Mouse (Mus musculus): Measurements from ENCODE around the gene Nav2. TPM values are rescaled to one million over a fixed set of nuclear protein-coding genes. Genes with fewer than 3 reads are reported as not detected.

The Nav2 gene
- total RNA-seq, 1 experiment from 2014 or later, result 2.0 TPM

DNA sequence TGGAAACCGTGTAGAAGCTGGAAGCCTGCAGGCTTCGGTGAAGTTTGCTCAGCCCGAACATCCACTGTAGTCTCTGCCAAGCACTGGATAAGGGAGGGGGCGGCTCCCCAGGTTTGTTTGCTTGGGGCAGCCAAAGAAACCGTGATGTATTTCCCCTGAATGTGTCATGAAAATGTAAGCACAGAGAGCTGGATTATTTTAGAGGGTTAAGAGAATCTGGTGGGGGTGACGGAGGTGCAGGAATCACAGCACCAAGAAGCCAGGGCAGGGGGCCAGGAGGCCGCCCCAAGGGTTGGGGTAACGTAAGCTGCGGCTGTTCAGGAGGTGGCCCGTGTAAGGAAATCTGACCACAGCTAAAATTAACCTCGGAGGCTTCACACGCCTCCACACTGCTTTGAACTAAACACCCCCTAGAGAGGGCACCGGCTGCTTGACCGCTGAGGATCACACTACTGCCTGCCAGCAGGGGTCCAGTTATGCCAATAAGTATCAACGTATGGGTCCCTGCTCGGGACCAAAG is 434.6 kb downstream of the Nav2 start:
- no peak for ATAC-seq (replicated peaks; ENCODE audit: insufficient number of reproducible peaks, low FRiP score, low TSS enrichment, poor library complexity, severe bottlenecking)

GRCm38 (mm10) chr7:49343752-49344484 is 435.4 kb downstream of the Nav2 start:
- ATAC-seq (replicated peaks; ENCODE audit: insufficient number of reproducible peaks, low FRiP score, low TSS enrichment, poor library complexity, severe bottlenecking), result no peak

GRCm38 (mm10) chr7:49347338-49348272 is 439.1 kb downstream of the Nav2 start:
- no peak for ATAC-seq (replicated peaks; ENCODE audit: insufficient number of reproducible peaks, low FRiP score, low TSS enrichment, poor library complexity, severe bottlenecking)

- ATAC-seq (replicated peaks; ENCODE audit: insufficient number of reproducible peaks, low FRiP score, low TSS enrichment, poor library complexity, severe bottlenecking), result no peak
These were observed 440.1 kb downstream of the Nav2 start for GRCm38 (mm10) chr7:49348636-49349035.

DNA sequence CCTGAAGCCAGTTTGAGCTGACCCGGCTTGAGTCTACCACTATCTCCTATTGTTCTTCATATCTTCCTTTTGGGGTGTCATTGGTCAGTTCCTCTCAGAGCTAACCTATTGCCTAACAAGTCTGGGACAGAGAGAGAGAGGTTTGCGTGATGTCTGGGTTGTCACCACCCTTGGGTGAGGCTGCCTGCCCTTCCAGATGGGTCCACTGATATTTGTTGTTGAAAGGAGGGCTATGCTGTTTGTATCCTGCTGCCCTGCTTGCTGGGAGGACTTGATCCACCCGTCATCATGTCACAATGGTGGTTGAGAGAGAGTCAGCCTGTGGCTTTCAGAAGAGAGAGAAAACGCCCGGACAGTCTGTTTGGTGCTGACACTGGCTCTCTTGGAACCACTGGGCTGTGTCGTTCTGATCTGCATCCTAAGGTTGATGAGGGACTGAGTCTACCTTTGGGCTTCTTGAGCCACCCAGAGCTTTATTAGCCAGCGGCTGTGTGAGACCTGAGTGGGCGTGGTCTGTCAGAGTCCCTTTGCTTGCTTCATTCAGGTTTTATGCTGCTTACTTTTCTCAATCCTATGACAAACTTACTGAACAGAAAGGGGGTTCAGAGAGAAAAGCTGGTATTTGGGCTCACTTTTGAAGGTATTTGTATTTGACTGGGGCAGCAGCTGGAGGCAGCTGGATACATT is 441.9 kb downstream of the Nav2 start:
- no peak for ATAC-seq (replicated peaks; ENCODE audit: insufficient number of reproducible peaks, low FRiP score, low TSS enrichment, poor library complexity, severe bottlenecking)

DNA sequence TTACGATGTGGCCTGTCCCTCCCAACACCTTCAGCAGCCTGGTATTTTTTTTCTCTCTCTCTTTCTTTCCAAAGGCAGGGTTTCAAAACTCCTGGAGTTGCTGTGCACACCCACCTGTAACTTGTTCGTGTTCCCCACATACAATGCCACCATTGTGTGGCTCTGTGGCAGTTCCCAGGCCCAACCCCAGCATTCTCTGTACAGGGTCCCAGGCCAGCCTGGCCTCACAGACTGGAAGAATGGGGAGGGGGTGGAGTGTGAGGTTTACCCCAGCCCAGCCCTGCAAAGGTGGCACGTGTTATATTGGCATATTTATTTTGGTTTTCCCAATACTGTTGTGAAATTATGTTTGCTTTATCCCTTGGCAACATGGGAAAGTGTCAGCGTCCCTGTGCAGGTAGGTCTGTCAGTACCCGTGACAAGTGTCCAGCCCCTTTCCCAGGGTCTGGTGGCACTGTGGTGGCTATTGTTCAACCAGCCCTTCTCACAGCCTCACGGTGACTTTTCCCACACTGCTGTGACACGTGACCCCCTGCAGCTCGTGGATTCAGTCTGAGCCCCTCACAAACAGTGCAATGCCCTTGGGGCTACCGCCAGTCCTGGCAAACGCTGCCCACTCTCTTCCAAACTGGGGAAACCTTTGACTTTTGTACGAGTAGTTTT is 443.2 kb downstream of the Nav2 start:
- ATAC-seq (replicated peaks; ENCODE audit: insufficient number of reproducible peaks, low FRiP score, low TSS enrichment, poor library complexity, severe bottlenecking), result no peak

DNA sequence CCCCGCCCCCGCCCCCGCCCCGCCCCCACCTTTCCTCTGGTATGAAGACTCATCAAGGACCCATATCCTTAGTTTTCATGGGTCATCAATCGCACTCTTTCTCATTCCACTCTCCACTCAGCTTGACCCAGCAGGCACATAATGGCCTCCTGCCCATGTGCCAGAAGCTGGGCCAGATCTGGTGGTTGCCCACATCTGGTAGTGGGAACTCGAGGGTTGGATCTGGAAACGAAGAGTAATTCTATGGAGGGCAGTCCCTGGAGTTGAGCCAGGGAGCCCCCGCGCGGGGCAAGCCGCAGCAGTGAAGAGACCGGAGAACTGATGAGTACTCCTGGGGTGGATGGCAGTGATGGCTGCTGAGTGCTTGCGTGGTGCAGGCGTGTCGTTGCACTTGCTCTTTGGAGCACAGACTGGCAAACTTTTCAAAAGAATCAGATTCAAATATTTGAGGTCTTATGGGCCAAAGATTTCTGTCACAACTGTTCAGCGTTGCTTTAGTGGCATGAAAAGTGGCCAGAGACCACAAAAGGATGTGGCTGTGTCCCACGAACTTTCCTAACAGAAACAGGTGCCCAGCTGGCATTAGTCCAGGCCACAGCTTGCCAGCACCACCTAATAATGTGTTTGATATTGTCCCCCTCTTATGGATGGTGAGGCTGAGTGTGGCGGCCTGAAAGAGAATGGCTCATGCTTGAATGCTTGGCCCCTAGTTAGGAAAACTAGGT is 449.1 kb downstream of the Nav2 start:
- ATAC-seq (replicated peaks; ENCODE audit: insufficient number of reproducible peaks, low FRiP score, low TSS enrichment, poor library complexity, severe bottlenecking), result no peak

DNA sequence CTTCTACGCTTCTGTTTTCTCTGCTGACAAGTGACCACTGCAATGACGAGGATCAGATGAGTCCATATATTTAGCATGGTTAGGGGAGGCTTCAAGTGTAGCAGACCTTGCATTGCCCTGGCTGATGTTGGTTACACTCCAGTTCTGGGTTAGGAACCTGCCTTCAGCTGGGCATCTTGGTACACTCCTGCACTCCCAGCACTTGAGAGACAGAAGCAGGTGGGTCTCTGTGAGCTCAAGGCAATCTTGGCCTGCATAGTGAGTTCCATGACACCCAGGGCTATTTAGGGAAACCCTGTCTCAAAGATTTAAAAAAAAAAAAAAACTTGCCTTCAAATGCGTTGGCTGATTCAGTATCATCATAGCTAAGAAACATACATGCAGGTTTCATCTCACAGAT is 450.6 kb downstream of the Nav2 start:
- ATAC-seq (replicated peaks; ENCODE audit: insufficient number of reproducible peaks, low FRiP score, low TSS enrichment, poor library complexity, severe bottlenecking), result no peak

GRCm38 (mm10) chr7:49360597-49360996 is 452.1 kb downstream of the Nav2 start:
- no peak for ATAC-seq (replicated peaks; ENCODE audit: insufficient number of reproducible peaks, low FRiP score, low TSS enrichment, poor library complexity, severe bottlenecking)

DNA sequence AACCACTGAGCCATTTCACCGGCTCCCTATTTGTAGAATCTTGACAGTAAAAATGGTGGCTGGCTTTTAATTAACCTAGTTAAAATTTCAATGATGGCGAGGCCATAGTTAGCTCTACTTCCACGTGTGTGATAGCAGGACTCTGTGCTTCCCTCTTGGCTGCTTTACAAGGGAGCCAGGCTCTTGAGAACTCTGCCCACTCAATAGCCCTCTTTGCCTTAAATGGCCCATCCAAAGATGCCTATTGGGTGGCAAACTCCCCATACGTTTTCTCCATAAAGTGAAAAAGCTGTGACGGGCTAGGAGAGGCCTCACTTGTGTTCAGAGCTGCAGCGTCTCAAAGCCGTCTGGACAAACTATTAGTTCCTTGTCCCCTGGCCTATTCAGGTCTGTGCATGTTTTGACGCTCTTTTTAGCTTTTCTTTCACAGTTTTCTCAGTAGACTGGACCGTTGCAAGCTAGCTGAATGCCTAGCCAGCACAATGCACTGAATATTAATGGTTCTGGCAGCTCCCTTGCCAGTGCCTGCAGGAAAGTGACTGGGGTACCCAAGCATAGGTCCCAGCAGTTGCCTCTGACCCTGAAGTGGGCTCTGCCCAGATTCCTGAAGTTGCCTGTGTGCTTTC is 453.1 kb downstream of the Nav2 start:
- ATAC-seq (replicated peaks; ENCODE audit: insufficient number of reproducible peaks, low FRiP score, low TSS enrichment, poor library complexity, severe bottlenecking), result no peak

DNA sequence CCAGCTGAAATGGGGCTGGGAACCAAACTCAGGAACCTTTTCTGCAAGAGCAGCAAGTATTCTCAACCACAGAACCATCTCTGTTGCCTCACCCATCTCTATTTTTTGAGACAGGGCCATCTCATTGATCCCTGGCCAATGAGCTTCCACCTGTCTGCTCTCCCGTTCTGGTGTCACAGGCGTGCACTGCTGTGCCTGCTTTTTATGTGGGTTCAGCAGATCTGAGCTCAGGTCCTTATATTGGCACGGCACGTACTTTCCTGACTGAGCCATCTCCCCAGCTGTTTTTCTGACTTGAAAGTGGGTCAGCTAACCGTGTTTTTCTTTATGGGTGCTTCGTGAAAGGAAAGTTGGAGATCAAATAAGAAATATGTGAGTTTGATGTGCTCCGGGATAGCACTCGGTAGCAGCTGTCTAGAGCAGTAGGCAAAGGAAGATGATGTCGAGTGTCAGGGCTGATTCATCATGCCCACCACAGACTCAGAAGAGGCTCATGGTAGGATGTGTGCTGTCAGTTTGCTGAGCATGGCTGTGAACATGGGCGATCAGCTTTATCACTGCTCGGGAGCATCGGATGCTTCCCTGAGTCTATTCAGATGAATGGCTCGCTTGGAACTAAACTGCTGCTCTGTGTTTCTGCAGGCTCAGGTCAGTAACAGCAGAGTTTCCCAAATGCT is 456.1 kb downstream of the Nav2 start:
- ATAC-seq (replicated peaks; ENCODE audit: insufficient number of reproducible peaks, low FRiP score, low TSS enrichment, poor library complexity, severe bottlenecking), result no peak

GRCm38 (mm10) chr7:49368590-49368989 is 460.1 kb downstream of the Nav2 start:
- no peak for ATAC-seq (replicated peaks; ENCODE audit: insufficient number of reproducible peaks, low FRiP score, low TSS enrichment, poor library complexity, severe bottlenecking)

DNA sequence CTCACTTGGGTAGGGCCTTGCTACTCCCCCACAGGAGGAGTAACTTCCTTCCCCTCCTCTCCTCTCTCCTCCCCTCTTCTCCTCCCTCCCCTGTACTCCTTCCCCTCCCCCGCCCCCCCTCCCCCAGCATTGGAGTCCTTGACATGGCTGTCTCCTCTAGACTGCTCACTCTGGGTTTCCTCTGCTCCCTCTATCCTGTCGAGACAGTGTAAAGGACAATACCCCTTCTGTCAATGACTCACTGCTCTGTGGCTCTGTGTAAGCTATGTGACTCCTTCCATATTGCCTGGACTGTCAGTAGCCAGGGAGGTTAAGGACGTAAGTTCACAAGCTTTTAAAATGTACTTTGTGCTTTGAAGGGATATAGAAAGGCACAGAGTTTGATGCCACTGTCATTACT is 460.5 kb downstream of the Nav2 start:
- no peak for ATAC-seq (replicated peaks; ENCODE audit: insufficient number of reproducible peaks, low FRiP score, low TSS enrichment, poor library complexity, severe bottlenecking)

DNA sequence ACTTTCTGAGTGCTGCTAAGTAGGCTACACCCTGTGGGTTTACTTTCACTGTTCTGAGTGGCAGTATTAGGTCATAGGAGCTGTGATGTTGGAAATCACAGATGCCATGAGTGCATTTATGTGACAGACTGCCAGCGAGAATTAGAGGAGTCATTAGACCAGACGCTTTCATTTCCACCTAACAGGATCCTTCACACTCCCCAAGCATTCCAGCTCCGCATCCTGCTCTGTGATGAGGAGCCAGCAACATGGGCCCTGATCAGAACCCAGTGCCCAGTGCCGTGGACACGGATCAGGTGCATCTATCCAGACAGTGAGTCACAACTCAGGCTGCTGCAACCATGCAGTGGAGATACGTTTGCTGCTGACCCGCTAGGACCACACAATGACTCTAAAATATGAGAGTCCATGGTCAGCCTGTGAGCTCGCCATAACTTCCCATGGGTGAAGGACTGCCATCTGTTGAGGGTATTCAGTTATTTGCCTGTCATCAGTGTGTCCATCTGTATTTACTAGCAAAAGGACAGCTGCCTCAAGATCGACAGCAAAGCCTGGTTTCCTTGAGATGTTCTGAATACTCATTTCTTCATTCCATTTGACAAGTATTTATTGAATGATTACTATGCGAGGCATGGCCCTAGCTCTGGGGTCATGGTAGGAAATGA is 461.4 kb downstream of the Nav2 start:
- ATAC-seq (replicated peaks; ENCODE audit: insufficient number of reproducible peaks, low FRiP score, low TSS enrichment, poor library complexity, severe bottlenecking), result no peak

- ATAC-seq (replicated peaks; ENCODE audit: insufficient number of reproducible peaks, low FRiP score, low TSS enrichment, poor library complexity, severe bottlenecking), result no peak
These were observed 462.8 kb downstream of the Nav2 start for GRCm38 (mm10) chr7:49371345-49371744.

GRCm38 (mm10) chr7:49371972-49372371 is 463.5 kb downstream of the Nav2 start:
- no peak for ATAC-seq (replicated peaks; ENCODE audit: insufficient number of reproducible peaks, low FRiP score, low TSS enrichment, poor library complexity, severe bottlenecking)

GRCm38 (mm10) chr7:49373173-49373572 is 464.7 kb downstream of the Nav2 start:
- ATAC-seq (replicated peaks; ENCODE audit: insufficient number of reproducible peaks, low FRiP score, low TSS enrichment, poor library complexity, severe bottlenecking), result no peak

Measured in monocyte, adult 5-6 weeks (primary cell).